Mouse (Mus musculus) testis, adult 2 months (tissue): ENCODE measurements around the gene Oaz3. TPM values are rescaled to one million over a fixed set of nuclear protein-coding genes. Genes with fewer than 3 reads are reported as not detected.

ENCODE experiments used
- H3K27ac ChIP-seq: fragments of 200-500 bp; 2 replicates; pipeline ENCODE4 v1.5.1; 2012; ENCODE audit warnings: low read depth, low read length; ENCODE audit not compliant: control insufficient read depth, insufficient read depth
- H3K27me3 ChIP-seq: fragments of 200-500 bp; 2 replicates; pipeline ENCODE4 v1.6.1; 2012; ENCODE audit warnings: mild to moderate bottlenecking, low read length, moderate library complexity; ENCODE audit not compliant: control insufficient read depth, insufficient read depth
- H3K36me3 ChIP-seq: fragments of 200-500 bp; 2 replicates; pipeline ENCODE4 v1.6.1; 2012; ENCODE audit warnings: mild to moderate bottlenecking, low read length; ENCODE audit not compliant: control insufficient read depth, insufficient read depth
- H3K4me1 ChIP-seq: fragments of 200-500 bp; 2 replicates; pipeline ENCODE4 v1.6.1; 2012; ENCODE audit warnings: low read length; ENCODE audit not compliant: control insufficient read depth, insufficient read depth
- H3K4me3 ChIP-seq: fragments of 200-500 bp; 2 replicates; pipeline ENCODE4 v1.5.1; 2012; ENCODE audit warnings: low read depth, mild to moderate bottlenecking, low read length, moderate library complexity, mixed read lengths; ENCODE audit not compliant: control insufficient read depth
- CTCF ChIP-seq: fragments of 200-500 bp; IDR thresholded peaks from 2 replicates; pipeline ENCODE4 v1.5.1; 2012; ENCODE audit warnings: low read depth, mild to moderate bottlenecking, inconsistent platforms, low read length, moderate library complexity; ENCODE audit not compliant: control insufficient read depth, insufficient read depth, insufficient replicate concordance
- POLR2A ChIP-seq: fragments of 200-500 bp; IDR thresholded peaks from 2 replicates; pipeline ENCODE4 v1.6.1; 2012; ENCODE audit warnings: low read depth, mild to moderate bottlenecking, inconsistent platforms, low read length, moderate library complexity; ENCODE audit not compliant: control insufficient read depth
- polyA plus RNA-seq: library from polyadenylated mRNA; depleted of rRNA; stranded (reverse); fragments of >200 nt; gene quantifications from 2 replicates; pipeline ENCODE4 v1.2.3, GENCODE M21; 2012; rRNA removed

Oaz3 gene
- polyA plus RNA-seq = 2,779 and 3,078 TPM in 2 replicates

GRCm38 (mm10) chr3:94443597-94443964 is at the start of gene Oaz3:
Gene Oaz3, minus strand, starts transcription at chr3:94443915.
- no peak; the same call in 1 of the 2 replicates for TF ChIP-seq POLR2A
- H3K36me3 ChIP-seq = peaks cover 4% of the 10 kb centered on the region
- peak within 1 kb of the TSS; percentile 79 for H3K27ac ChIP-seq
- no peaks in the 10 kb centered on the region for H3K27me3 ChIP-seq
- no peaks in the 10 kb centered on the region for H3K4me1 ChIP-seq
- peak within 1 kb of the TSS; percentile 89 for H3K4me3 ChIP-seq

GRCm38 (mm10) chr3:94487581-94487980 is 43.9 kb upstream of the Oaz3 start:
- no peaks in the 10 kb centered on the region for H3K36me3 ChIP-seq
- peak overlapping the region; percentile 22 for H3K4me3 ChIP-seq
- H3K27me3 ChIP-seq = no peaks in the 10 kb centered on the region
- no peak overlapping the region for H3K27ac ChIP-seq
- H3K4me1 ChIP-seq = peaks cover 7% of the 10 kb centered on the region
- TF ChIP-seq POLR2A (no peak), CTCF (no peak)

DNA sequence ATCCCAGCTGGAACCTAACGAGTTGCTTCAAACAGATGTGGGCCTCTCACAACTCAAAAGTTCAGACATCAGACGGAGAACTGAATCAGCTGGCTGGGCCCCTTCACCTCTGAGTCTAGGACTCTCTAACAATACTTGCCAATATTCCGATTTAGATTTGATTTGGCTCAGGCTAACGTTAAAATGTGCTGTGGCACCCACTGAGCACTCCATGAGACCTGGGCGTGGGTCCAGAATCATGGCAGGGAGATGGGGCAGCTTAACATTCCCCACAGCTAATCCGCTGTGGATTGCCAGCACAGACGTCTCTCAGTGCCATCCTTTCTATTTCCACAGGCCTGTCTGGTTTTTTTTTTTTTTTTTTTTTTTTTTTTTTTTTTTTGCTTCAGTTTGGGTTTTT is 42.2 kb upstream of the Oaz3 start:
- TF ChIP-seq POLR2A (no peak), CTCF (no peak)
- Histone ChIP-seq H3K27ac (no peak overlapping the region), H3K4me1 (peaks cover 7% of the 10 kb centered on the region), H3K36me3 (no peaks in the 10 kb centered on the region), H3K4me3 (peak overlapping the region; percentile 83), H3K27me3 (no peaks in the 10 kb centered on the region)

DNA sequence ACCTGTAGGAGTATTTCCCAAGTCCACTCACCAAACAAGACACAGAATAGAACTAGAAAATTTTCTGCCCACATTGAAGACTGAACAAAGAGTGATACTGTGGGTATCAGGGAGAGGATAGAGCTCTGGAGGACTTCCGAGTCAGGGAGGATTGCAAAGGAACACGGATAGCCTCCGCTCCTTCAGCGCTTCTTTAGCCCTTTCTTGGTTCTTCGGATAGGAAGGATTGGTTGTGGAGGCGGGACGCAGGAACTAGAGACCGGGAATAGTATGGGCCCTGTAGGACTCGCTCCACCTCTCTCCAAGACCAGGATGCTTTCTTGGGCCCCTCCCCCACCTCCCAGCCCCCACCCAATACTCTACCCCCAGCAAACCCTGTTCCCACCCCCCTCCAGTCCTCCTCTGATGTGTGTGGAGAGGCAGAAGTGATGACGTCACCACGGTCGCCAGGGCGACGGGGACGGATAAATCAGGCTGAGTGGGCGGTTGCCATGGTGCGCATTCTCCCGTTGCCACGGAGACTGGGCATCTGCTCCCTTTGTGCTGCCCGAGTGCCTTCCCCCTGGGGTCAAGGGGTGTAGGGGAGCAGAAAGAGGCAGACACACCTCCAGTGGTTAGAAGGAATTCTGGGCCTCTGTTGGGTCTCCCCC is 40.2 kb upstream of the Oaz3 start:
- Histone ChIP-seq H3K36me3 (no peaks in the 10 kb centered on the region), H3K27ac (peak overlapping the region; percentile 75), H3K4me1 (peaks cover 9% of the 10 kb centered on the region), H3K4me3 (peak overlapping the region; percentile 83), H3K27me3 (no peaks in the 10 kb centered on the region)
- TF ChIP-seq CTCF (no peak), POLR2A (peak; percentile 82; the same call in 1 of the 2 replicates)

- peaks cover 9% of the 10 kb centered on the region for H3K4me1 ChIP-seq
Observed at GRCm38 (mm10) chr3:94482764-94483385, 39.2 kb upstream of the Oaz3 start.

DNA sequence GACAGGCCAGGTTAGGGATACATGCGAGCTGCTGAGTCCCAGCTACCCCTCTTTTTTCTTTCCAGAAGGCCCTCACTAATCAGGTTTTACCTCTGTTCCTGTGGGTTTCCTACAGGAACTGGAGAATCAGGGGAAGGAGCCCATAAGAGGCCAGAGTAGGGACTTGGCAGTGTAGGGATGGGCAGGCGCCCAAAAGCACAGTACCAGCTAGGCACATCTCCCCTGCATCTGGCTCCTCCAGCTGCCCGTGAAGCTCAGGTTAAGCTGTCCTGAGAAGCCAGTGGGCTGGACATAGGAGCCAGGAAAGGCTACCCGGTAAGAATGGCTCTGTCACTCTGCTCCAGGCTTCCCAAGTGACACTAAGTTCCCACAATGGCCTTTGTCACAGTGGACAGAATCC is 37.7 kb upstream of the Oaz3 start:
- peak overlapping the region; percentile 86 for H3K4me3 ChIP-seq
- peaks cover 9% of the 10 kb centered on the region for H3K4me1 ChIP-seq
- no peak for TF ChIP-seq POLR2A
- TF ChIP-seq CTCF = no peak
- H3K27ac ChIP-seq = no peak overlapping the region
- H3K27me3 ChIP-seq = no peaks in the 10 kb centered on the region
- no peaks in the 10 kb centered on the region for H3K36me3 ChIP-seq

More at GRCm38 (mm10) chr3:94482764-94483385, 39.2 kb upstream of the Oaz3 start:
- Histone ChIP-seq H3K36me3 (no peaks in the 10 kb centered on the region), H3K4me3 (peak overlapping the region; percentile 83), H3K27me3 (no peaks in the 10 kb centered on the region), H3K27ac (0 out of 2 replicates have a peak overlapping the region, but pooled peaks have one; percentile 30)
- TF ChIP-seq CTCF = no peak
- no peak for TF ChIP-seq POLR2A

GRCm38 (mm10) chr3:94480291-94480884 is 36.7 kb upstream of the Oaz3 start, which contains the start of gene Riiad1:
Gene Riiad1, minus strand, starts transcription at chr3:94480341.
- TF ChIP-seq CTCF = no peak
- no peak for TF ChIP-seq POLR2A
- peak within 1 kb of the TSS; percentile 86 for H3K4me3 ChIP-seq
- H3K27ac ChIP-seq = no peak within 1 kb of the TSS
- H3K36me3 ChIP-seq = no peaks in the 10 kb centered on the region
- no peaks in the 10 kb centered on the region for H3K27me3 ChIP-seq
- H3K4me1 ChIP-seq = peaks cover 9% of the 10 kb centered on the region
